Mouse (Mus musculus): ENCODE results near the gene Cd79b.
"Not testable (repeated sequence)": the region's sequence is repeated elsewhere in the genome, so short reads cannot be mapped to it uniquely, and the experiment has no call there.

Cd79b gene

DNA sequence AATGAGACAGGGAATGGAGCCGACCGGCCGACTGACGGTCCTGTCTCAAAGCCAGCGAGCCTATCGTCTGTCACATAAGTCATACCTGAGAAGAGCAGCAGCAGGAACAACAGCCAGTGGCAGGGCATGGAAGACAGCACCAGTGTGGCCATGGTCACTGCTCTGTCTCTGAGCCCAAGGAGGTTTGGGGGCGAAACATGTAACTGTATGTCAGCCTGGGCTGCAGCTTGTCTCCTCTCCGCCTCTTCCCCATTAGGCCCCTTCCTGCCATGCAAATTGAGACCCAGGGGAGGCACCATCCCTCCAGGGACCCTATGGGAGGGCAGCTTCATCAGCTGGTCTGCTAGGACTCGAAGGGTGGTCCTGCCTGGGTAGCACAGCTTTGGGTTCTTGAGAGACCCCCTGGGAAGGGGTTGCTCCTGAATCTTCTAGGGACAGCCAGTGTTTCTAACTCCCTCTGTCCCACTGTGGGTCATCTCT, at the start of gene Cd79b:
Gene Cd79b, minus strand, starts transcription at position 430 of the 480 bp plus-strand sequence.
- no peak for DNase-seq (ENCODE audit: low spot score)

DNA sequence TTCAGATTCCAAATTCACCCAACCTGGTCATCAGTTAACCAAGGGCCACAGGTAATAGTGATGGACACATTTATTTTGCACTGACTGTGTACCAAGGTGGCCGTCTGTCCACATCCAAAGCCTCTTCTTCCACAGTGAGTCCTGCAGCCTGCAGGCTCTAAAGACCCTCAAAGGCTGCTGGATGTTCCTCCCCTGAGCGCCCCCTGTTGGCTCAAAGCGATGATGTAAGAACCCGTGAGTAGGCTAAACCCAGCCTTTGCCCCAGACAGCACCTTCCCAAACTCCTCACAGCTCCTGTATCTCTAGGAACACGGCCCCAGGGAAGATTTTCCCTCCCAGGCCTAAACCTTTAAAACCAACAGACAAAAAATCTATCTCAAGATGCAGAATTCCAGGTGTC, 44.8 kb upstream of the Cd79b start:
- no peak for DNase-seq (ENCODE audit: low spot score)

DNA sequence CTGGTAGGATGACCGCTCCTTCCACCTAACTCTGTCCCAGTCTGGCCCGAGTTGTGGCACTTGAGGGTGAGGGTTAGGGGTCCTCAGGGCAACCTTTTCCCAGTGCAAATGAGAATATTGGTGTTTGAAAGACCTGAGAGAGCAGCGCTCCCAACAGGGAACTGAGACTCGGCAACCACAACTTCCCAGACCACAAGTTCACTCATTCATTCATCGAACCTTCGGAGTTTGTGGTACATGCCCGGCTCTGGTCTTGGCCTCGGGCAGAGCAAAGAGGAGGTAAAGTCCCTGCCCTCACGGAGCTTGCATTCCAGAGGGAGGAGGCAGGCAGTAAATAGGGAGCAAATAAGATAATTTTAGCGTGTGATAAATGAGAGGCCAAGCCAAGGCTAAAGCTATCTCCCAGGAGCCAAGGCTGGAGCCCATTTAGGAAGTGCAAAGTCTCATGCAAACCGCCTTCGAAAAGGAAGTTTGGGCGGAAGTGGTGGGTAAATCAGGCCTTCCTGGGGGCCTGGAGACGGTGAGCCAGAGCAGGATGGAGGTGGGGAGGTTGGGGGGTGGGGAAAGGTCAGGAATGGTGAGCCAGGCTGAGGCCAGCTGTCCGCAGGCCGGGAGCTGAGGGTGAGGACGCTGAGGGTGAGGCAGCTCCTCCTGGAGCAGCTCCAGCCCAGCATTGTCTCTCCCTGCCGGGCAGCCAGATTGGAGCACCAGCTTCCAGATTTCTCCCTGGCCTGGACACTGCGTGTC, 41.0 kb upstream of the Cd79b start:
- peak; percentile 16 for DNase-seq (ENCODE audit: low spot score)

DNA sequence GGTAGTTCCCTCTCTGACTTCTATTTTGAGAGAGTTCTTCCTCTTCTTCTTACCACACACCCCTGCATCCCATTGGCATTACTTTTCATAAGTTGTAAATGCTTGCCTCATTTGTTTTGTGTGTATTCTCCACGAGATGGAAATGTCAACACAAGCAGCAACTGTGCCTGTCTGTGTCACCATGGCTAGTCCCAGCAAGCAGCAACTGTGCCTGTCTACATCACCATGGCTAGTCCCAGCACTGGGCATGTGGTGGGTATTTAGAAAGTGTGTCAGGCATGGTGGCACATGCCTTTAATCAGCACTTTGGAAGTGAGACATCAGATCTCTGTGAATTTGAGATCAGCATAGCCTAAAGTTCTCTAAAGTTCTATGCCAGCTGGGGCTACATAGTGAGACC, 39.6 kb upstream of the Cd79b start:
- no peak for DNase-seq (ENCODE audit: low spot score)

DNA sequence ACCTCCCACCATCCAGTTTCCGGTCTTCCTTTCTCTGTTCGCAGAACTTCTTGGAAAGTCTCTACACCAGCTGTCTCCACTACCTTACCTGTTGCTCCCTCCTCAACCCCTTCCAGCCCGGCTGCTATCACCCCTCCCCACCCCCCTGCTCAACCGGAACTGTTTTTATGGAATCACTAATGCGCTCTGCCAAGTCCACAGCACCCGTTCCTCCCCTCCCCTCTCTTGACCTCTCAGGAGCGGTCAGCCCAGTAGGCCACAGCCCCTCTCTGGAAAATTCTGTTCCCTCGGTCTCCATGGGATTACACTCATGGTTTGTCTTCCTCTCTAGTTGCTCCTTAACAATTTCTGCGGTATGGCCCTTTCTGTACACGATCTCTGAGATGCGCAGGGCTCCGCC, 38.6 kb upstream of the Cd79b start, which contains the start of gene Scn4a:
Gene Scn4a, minus strand, starts transcription at position 101 of the 400 bp plus-strand sequence.
- DNase-seq (ENCODE audit: low spot score), result no peak

DNA sequence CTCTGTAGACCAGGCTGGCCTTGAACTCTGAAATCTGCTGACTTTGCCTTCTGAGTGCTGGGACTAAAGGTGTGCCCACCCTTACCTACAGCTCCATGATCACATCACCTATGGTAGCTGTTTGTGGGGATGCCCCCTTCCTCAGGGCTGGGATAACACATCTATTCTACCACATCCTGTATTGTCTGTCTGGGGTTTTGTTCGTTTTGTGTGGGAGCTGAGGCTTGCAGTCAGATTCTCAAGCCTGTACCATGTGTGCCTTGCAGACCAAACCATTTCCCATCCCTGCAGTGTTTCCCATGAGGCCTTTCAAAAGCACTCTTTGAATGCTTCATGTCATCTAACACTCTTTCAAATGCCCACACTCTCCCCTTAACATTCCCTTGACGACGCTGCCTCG, 37.4 kb upstream of the Cd79b start:
- peak; percentile 53 for DNase-seq (ENCODE audit: low spot score)

DNA sequence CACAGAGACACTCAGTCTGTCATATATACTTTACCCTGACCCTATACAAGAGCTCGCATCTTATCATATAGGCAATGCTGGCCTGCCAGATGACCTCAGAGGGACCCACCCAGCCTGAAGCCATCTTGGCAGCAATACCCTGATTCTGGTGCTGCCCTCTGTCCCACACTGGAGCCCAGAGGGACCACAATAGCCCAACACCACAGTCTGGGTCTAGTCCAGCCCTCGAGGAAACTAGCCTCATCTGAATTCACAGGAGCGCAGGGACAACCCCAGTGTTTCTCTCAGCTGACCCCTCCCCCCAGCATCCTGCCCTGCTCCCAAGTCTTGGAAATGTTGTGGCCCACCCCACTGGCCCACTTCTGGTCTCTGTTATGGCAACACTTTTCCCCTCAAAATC, 36.7 kb upstream of the Cd79b start:
- DNase-seq (ENCODE audit: low spot score), result no peak

DNA sequence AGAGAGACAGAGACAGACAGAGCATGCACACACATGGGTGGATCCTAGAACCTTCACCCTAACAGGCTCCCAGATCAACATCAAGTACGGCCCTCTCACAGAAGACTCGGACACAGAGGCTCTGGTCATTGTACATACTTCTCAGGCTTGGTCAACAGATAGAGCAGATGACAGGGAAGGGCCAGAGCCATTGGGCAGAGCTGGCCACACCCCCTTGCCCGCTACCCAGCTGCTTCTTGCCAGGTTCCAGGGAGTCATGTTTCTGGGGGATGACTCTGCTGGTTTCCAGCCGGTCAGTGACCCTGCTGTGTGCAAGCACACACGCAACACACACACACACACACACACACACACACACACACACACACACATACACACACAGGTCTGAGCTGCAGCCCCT, 36.3 kb upstream of the Cd79b start:
- DNase-seq (ENCODE audit: low spot score), result no peak

DNA sequence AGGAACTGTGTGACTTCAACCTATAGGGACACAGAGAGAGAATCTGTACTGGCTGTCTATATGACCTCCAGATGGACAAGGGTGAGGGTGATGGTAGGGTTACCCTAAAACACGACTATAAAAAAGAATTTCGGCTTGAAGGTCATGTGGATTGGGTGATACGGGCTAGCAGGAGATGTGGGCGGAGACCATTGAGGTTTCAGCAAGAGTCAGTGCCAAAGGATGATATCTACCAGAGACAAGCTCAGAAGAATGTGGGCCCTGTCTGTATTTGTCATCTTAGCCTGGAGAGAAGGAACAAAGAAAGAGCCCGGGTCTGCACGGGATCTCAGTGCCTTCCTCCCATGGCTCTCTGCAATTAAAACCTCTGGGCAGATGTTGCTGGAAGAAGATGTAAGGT, 35.2 kb upstream of the Cd79b start:
- DNase-seq (ENCODE audit: low spot score), result no peak

DNA sequence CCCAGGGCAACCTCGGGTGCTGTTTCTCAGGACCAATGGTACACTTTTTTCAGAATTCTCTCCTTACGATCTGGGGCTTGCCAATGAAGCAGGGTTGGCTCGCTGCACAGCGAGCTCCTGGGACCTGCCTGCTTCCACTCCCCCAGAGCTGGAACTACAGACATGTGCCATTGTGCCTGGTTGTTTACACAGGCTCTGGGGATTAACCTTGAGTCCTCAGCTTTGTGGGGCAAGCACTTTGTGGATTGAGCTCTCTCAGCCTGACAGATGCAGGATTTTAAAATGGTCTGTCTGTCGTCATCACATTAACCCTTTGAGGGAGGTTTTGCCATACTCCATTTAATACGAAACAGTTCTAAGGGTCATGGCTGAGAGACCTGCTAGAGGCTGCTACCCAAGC, 30.3 kb upstream of the Cd79b start:
- DNase-seq (ENCODE audit: low spot score), result no peak

DNA sequence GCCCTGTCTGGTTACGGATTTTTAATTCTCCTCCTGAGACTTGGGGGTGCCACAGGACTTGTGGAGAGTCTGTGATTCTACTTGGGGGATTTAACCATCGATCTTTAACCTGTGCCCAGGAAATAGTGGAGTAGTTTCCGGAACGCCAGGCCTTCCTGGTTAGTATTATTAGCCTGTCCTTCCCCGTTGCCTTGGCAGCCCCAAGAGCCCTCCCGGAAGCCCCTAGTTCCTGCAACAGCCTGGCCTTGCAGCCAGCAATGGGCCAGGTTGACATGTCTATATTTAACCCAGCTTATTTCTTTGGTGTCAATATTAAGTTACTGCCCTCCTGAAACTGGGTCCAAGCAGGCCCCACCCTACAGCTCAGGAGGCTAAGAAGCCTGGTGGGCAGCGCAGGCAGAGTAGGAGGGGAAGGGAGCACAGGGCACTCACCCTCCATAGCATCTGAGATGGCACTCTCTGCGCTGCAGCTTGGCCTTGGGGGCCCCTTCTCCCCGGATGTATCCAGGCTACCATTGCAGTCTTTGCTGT, 26.5 kb upstream of the Cd79b start:
- no peak for DNase-seq (ENCODE audit: low spot score)

DNA sequence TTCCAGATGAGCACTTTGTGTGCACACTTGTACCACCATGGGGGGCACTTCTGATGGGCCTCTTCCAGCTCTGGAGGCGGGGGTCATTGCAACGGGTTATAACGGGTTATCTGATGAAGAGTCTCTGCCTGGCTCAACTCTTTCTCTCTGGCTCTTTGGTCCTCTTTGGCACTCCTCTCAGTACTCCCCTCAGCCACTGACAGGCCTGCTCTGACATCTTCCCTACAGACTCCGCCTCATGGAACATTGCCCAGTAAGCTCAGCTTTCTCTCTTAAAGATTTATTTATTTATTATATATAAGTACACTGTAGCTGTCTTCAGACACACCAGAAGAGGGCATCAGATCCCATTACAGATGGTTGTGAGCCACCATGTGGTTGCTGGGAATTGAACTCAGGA, 24.8 kb upstream of the Cd79b start:
- not testable (repeated sequence) for DNase-seq (ENCODE audit: low spot score)

DNA sequence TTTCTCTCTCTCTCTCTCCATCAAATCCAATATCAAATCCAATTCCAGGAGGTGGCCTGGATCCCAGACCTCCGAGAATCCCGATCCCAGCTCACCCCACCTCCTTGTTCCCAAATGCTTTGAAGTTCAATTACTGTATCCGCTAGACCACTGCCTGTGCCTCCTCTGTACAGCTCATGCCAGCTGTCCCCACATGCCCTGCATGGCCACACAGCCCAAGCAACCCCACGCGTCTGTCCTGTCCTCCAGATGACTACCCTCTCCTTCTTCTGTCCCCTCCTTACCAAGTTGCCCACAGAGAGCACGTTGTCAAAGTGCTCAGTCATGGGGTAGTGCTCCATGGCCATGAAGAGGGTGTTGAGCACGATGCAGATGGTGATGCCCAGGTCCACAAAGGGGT, 24.3 kb upstream of the Cd79b start:
- no peak for DNase-seq (ENCODE audit: low spot score)

DNA sequence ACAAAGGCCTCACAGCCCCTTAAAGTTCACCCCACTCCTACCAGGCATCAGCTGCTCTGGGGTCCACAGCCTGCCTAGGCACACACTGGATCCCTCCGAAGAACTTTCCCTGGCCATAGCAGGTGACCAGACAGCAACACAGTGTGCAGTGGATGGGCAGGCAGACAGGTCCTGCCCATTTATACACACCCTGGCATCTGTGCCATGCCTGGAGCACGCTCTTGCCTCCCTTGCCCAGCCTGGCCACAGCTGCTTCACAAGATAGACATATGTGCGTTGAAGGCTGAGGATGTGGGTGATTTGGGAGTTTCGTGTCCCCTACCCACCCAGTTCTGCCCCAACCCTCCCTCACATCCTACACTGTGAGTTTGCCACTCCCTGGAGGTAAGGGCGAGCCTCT, 23.5 kb upstream of the Cd79b start:
- DNase-seq (ENCODE audit: low spot score), result no peak

DNA sequence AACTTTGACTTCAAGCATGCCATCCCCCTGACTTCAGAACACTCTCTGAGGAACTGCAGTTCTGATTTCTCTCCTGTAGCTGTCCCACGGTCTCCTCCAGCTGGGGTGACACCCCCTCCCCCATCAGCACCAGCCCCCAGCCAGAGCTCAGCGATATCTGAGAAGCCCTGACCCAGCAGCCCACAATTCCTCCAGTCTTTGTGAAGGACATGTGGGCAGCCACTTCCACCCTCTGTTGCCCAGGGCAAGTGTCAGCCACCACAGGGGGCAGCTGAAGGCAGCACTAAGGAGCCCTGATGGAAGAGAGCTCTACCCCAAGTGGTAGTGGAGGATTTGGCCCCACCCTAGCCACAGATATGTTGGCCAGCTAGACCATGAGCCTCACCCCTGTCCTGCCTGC, 19.5 kb upstream of the Cd79b start:
- no peak for DNase-seq (ENCODE audit: low spot score)

DNA sequence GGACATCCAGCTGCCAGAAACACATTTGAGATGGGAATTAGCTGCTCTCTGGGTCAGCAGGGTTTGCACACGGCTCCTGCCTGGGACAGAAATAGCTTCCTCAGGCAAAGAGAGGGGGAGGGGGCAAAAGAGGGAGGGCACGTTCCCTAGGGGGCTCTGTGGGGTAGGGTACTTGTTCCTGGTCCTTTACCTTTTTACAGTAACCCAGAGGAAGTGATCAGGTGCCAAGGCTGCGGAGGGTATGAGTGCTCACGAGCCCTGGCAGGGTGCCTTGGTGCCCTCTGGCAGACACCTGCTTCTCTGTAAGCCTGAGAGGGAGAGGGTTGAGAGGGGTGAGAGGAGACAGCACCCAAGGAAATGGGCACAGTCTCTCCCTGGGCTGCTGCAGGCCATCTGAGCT, 17.9 kb upstream of the Cd79b start:
- DNase-seq (ENCODE audit: low spot score), result no peak

DNA sequence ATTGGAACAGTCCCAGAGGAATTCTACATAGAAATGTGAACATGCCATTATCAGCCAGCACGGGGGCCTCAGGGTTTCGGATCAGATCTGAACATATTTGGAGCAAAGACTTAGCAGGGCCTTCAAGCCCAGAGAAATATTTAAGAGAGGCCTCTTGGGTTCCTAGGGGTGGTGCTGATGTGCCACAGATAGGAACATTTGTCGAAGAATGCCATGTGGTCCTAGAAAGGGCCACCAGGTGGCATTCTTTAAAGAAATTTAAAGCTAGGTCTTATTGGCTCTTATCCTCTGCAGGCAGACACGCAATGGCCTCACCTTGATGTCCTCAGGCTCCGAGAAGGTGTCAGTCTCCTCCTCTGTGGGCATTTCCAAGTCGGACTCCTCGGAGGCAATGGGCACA, 15.1 kb upstream of the Cd79b start:
- DNase-seq (ENCODE audit: low spot score), result peak; percentile 70

DNA sequence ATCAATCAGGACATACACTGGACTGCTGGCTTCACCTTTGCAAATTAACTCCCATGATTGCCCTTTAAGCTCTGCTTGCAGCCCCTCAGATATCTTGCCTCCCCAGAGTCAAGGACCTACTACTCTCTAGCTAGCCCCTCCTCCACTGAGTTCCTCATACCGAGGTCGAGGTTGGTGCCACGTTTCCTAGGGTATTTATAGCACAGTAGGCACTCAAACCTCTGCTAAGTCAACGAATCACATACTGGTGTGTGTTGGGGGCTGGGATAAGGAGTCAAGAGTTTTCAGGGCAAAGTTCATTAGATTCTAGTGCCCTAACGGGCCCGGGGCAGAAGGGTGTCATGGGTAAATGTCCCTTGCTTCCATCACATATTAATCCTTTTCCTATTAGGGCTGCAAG, 14.6 kb upstream of the Cd79b start:
- no peak for DNase-seq (ENCODE audit: low spot score)

DNA sequence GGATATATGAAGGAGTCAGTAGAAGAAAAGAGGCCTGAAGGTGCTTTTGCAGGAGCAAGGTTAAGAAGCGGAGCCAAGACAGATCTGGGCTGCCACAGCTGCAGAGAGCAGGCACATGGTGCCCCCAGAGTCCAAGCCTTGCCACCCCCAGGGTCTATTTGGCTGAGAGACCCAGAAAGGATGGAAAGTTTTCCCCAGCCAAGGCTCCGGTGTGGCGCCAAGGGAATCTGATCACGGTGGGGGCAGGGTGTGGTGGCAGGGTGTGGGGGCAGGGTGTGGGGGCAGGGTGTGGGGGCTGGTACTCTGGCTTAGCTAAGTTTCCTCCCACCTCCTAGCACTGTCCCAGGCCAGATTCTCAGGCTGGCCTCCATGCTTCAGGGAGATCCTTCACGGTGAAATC, 14.0 kb upstream of the Cd79b start:
- DNase-seq (ENCODE audit: low spot score), result no peak

DNA sequence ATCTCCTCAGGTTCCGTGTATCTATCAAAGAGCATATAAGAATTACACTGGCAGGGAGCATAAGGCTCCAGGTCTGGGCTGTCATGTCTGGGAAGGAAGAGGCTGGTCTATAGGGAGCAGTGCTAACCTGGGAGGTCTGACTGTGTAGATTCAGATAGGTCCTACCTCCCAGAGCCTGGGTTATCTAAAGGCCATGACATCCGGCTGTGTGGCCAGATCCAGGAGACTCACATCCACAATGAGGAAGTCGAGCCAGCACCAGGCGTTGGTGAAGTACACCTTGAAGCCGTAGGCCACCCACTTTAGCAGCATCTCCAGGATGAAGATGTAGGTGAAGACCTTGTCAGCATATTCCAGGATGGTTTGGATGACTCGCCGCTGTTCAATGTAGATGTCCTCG, 11.9 kb upstream of the Cd79b start:
- no peak for DNase-seq (ENCODE audit: low spot score)

DNA sequence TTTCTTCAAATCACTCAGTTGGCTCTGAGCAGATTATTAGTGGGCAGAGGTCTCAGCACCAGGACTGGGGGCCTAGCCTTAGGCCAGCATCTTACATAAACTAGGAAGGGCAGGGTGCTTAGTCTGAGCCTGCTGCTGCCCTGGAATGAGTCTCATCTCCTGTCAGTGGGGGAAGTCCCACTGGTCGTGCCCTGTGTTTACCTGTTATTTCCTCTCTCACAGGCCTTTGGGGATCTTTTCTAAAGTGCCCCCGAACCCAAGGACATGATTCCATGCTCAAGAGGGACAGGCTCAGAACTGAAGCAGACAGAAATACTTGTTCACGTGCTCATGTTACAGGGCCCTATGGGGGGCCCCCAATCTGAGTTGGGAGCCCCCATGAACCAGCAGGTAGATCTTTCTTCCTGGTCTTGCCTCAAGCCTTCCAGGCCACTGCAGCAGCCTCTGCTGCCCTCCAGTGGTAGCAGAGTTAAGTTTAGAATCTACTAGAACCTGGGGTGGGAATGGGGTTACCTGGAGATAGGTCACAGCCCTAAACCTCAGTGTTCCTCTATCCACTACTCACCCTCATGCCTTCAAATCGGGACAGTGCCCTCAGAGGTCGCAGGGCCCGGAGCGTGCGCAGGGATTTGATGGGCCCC, 11.1 kb upstream of the Cd79b start:
- peak; percentile 74 for DNase-seq (ENCODE audit: low spot score)

DNA sequence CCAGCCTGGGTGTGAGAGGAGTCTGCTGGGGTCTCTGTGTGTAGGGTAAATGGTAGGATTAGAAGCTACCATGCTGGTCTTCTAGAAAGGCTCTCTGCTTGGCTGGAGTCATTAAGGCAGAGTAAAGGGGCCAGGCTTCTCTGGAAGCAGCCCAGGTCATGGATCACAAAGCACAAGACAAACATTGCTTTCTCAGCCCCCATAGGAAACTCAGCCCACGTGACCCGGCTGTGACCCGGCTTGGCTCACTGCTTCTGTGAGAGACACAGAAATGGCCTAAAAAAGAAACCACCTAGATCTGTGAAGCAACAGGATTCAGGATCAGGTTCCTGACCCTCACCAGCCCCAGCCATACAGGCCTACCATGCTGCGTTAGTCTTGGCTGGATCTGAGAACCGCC, 10.3 kb upstream of the Cd79b start:
- no peak for DNase-seq (ENCODE audit: low spot score)

Measured in T-cell, adult 2 months (primary cell).